Mouse (Mus musculus) kidney, postnatal 14 days (tissue): ENCODE data around the gene Arl8a.
A peak's percentile ranks its signal among the peaks of the same experiment; 100 is the strongest.

Experiments used
- DNase-seq: peaks from one replicate; pipeline ENCODE4 v3.0.0; 2022; ENCODE audit warnings: mixed read lengths

Gene Arl8a

GRCm38 (mm10) chr1:135133678-135134435 lies 12.8 kb upstream of the Arl8a start:
- no peak for DNase-seq

GRCm38 (mm10) chr1:135135111-135135787 lies 11.4 kb upstream of the Arl8a start:
- DNase-seq, result no peak

- DNase-seq, result peak; percentile 72
Observed at GRCm38 (mm10) chr1:135136500-135136899, 10.1 kb upstream of the Arl8a start.

GRCm38 (mm10) chr1:135139906-135140305 lies 6.7 kb upstream of the Arl8a start:
- no peak for DNase-seq

- no peak for DNase-seq
Observed at GRCm38 (mm10) chr1:135142452-135142851, 4.2 kb upstream of the Arl8a start.

GRCm38 (mm10) chr1:135143940-135144339 lies 2.7 kb upstream of the Arl8a start:
- no peak for DNase-seq

- peak; percentile 93 for DNase-seq
Observed at GRCm38 (mm10) chr1:135146946-135147701, 500 bp downstream of the Arl8a start.

GRCm38 (mm10) chr1:135147702-135148058 lies 1.1 kb downstream of the Arl8a start:
- no peak for DNase-seq

GRCm38 (mm10) chr1:135148476-135148875 lies 1.9 kb downstream of the Arl8a start:
- DNase-seq, result no peak

- DNase-seq, result no peak
Observed at GRCm38 (mm10) chr1:135148996-135149395, 2.4 kb downstream of the Arl8a start.

- no peak for DNase-seq
Observed at GRCm38 (mm10) chr1:135154011-135154410, 7.4 kb downstream of the Arl8a start.

GRCm38 (mm10) chr1:135154411-135154959 lies 7.9 kb downstream of the Arl8a start:
- DNase-seq, result peak; percentile 86

GRCm38 (mm10) chr1:135156300-135156699 lies 9.7 kb downstream of the Arl8a start:
- DNase-seq, result no peak

- DNase-seq, result no peak
Observed at GRCm38 (mm10) chr1:135158633-135159032, 12.0 kb downstream of the Arl8a start.

- DNase-seq, result no peak
Observed at GRCm38 (mm10) chr1:135159074-135159473, 12.4 kb downstream of the Arl8a start.

- DNase-seq, result no peak
Observed at GRCm38 (mm10) chr1:135159556-135160123, 13.0 kb downstream of the Arl8a start.

- no peak for DNase-seq
Observed at GRCm38 (mm10) chr1:135160411-135161050, 13.9 kb downstream of the Arl8a start.

- DNase-seq, result no peak
Observed at GRCm38 (mm10) chr1:135162720-135163119, 16.1 kb downstream of the Arl8a start.

GRCm38 (mm10) chr1:135167435-135167834 lies 20.8 kb downstream of the Arl8a start, which contains the start of gene Gpr37l1:
TSS of gene Gpr37l1 (minus strand) at chr1:135167681.
- DNase-seq, result no peak

- peak; percentile 65 for DNase-seq
Observed at GRCm38 (mm10) chr1:135168453-135169200, 22.0 kb downstream of the Arl8a start.

- DNase-seq, result peak; percentile 78
Observed at GRCm38 (mm10) chr1:135169556-135170224, 23.1 kb downstream of the Arl8a start.
